Mouse (Mus musculus) testis, postnatal 14 days (tissue): ENCODE measurements at regions not wholly inside any gene's neighbourhood (a gene's known extent, or its start where the extent isn't known, plus 50 kb on each side); places are given as distances from the start of the nearest gene placed in this dataset.

Source experiments
- DNase-seq: peaks from one replicate; pipeline ENCODE4 v3.0.0; 2021; ENCODE audit warnings: low spot score

GRCm38 (mm10) chr8:89415287-89415686 lies 371.3 kb upstream of the Sall1 start:
- no peak for DNase-seq

GRCm38 (mm10) chr8:89412500-89412899 lies 368.5 kb upstream of the Sall1 start:
- DNase-seq, result no peak

GRCm38 (mm10) chr8:89412046-89412445 lies 368.1 kb upstream of the Sall1 start:
- DNase-seq, result no peak

GRCm38 (mm10) chr8:89406688-89407087 lies 362.7 kb upstream of the Sall1 start:
- no peak for DNase-seq

- DNase-seq, result no peak
Measured at GRCm38 (mm10) chr8:89404287-89404686, 360.3 kb upstream of the Sall1 start.

GRCm38 (mm10) chr8:89396673-89397072 lies 352.7 kb upstream of the Sall1 start:
- DNase-seq, result no peak

GRCm38 (mm10) chr8:89392749-89393148 lies 348.8 kb upstream of the Sall1 start:
- DNase-seq, result no peak

- DNase-seq, result no peak
Measured at GRCm38 (mm10) chr8:89388761-89389160, 344.8 kb upstream of the Sall1 start.

GRCm38 (mm10) chr8:89387295-89387694 lies 343.3 kb upstream of the Sall1 start:
- no peak for DNase-seq

GRCm38 (mm10) chr8:89385028-89385427 lies 341.1 kb upstream of the Sall1 start:
- no peak for DNase-seq

- DNase-seq, result no peak
Measured at GRCm38 (mm10) chr8:89383781-89384180, 339.8 kb upstream of the Sall1 start.

- no peak for DNase-seq
Measured at GRCm38 (mm10) chr8:89382538-89383380, 338.8 kb upstream of the Sall1 start.

- DNase-seq, result no peak
Measured at GRCm38 (mm10) chr8:89380436-89380835, 336.5 kb upstream of the Sall1 start.

GRCm38 (mm10) chr8:89372761-89373160 lies 328.8 kb upstream of the Sall1 start:
- DNase-seq, result no peak

- no peak for DNase-seq
Measured at GRCm38 (mm10) chr8:89371773-89372132, 327.8 kb upstream of the Sall1 start.

GRCm38 (mm10) chr8:89370816-89371772 lies 327.1 kb upstream of the Sall1 start:
- DNase-seq, result no peak

GRCm38 (mm10) chr8:89365430-89365829 lies 321.5 kb upstream of the Sall1 start:
- no peak for DNase-seq

- DNase-seq, result no peak
Measured at GRCm38 (mm10) chr8:89358411-89358810, 314.4 kb upstream of the Sall1 start.

GRCm38 (mm10) chr8:89345547-89345946 lies 301.6 kb upstream of the Sall1 start:
- DNase-seq, result no peak

GRCm38 (mm10) chr8:89341686-89342085 lies 297.7 kb upstream of the Sall1 start:
- no peak for DNase-seq

- DNase-seq, result no peak
Measured at GRCm38 (mm10) chr8:89335416-89335815, 291.5 kb upstream of the Sall1 start.

GRCm38 (mm10) chr8:89325751-89326351 lies 281.9 kb upstream of the Sall1 start:
- no peak for DNase-seq

GRCm38 (mm10) chr8:89325248-89325645 lies 281.3 kb upstream of the Sall1 start:
- DNase-seq, result no peak
